Mouse (Mus musculus): ENCODE results near the gene Bglap3.

Bglap3 gene

DNA sequence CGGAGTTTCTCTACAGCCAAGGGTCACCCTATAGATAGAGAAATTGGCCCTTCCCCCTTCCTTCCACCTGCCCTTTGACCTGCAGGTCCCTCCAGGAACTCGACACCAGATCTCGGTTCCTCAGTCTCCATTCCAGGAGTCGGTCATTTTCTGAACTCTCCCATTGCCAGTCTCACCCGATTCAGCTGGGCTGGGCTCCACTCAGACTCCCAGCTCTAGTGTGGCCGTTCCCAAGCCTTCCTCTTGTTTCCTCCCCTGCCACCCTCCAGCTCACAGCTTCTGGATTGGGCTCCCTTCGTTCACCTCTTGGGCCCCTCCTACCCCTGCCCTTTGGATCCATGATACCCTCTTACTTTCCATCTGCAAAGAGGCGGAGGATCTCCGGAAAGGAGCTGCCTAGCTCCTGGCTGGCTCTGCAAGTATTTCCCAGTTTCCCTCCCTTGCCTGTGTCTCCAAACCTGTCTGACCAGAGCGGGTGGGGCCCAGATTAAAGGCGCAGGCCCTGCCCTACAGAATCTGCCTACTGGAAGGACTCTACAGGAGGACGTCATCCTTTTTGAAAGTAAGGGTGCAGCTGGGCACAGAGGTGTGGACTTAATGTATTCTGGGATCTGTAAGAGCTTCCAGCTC, 38.4 kb downstream of the Bglap3 start:
- DNase-seq = no peak

DNA sequence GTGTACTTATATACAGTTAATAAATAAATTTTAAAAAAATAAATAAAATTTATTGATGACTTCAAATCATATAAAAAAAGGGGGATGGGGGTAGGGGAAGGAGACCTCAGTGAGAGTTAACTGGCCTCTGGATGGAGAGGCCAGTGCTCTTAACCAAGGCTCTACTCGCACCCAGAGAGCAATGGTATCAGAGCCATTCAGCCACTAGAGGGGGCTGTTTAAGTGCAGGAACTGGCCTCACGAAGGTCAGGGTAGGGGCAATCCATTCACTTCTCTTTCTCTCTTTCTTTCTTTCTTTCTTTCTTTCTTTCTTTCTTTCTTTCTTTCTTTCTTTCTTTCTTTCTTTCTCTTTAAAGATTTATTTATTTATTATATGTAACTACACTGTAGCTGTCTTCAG, 41.3 kb downstream of the Bglap3 start:
- no peak for DNase-seq

DNA sequence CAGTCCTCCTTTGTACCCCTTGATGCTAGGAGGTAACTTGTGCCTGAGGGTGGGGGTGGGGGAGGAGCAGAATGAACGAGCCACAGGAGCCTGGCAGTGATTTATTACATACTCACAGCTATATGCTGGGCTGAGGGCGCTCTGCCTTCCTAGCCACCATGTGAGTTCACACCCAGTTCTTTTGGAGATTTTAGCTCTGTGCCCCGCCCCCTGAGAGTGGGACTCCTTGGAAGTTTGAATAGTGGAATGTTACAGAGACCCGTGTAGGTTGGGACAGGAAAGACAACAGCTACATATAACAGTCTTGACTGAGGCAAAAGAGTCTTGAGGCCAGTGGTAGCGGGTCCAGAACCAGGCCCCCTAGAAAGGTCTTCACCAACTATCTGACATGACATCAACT, 43.6 kb downstream of the Bglap3 start:
- DNase-seq = no peak

DNA sequence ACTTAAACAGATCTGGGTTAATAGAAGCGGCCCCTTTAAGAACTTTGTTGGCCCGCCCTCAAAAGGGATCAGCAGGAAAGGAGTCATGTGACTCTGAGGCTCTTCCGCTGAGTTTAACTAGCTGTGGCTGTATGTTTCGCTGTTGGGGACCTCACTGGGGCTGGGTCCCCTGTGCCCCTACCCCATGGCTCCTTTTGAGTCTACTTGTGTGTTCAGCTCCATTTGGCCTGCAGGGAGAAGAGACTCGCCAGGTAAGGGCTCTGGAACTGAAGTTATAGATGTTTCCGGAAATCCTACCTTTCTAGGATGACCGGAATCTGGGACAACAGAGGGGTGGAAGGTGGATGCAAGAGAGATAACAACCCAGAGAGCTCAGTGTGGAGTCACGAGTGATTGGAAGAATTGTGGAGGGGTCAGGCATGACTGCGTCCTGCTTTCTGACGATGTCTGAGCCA, 47.6 kb downstream of the Bglap3 start, which contains the start of gene Glmp:
Gene Glmp, plus strand, starts transcription at position 73 of the 455 bp plus-strand sequence.
- DNase-seq = peak; percentile 66
